Mouse (Mus musculus) c-Kit-positive CD71-positive TER-119-positive erythroid progenitor cells, embryonic 14.5 days (primary cell): ENCODE measurements around the gene Gm21477.
"Not testable (repeated sequence)": the region's sequence is repeated elsewhere in the genome, so short reads cannot be mapped to it uniquely, and the experiment has no call there.

Source experiments
- DNase-seq: peaks from one replicate; pipeline ENCODE4 v3.0.0-alpha.2; 2013; ENCODE audit warnings: low spot score

Gm21477 gene

DNA sequence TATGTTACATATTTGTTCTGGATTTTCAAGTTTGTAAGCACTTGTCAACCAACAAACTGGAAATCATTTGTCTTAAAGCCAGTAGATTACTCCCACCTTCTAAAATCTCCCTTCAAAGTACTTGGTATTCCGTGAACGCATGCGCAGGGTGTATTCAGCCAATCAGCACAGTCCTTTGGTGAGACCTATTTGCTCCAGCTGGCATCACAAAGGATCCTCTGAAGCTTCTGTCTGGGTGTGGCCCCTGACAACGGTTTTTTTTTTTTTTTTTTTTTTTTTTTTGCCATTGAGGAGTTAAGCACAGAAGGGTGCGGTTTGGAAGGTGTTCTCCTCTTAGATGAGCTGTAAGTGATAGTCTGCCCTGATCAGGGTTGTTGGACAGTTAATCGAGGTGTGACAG, at the start of gene Gm21477:
TSS of gene Gm21477 (plus strand) at position 301 of the 400 bp plus-strand sequence.
- not testable (repeated sequence) for DNase-seq
